Mouse (Mus musculus) myocyte (in vitro differentiated cells): ENCODE data around the gene Spsb2.

Experiments
- CEBPB ChIP-seq: IDR thresholded peaks from 2 replicates; pipeline ENCODE4 v1.6.1; 2011; ENCODE audit warnings: mild to moderate bottlenecking, moderate library complexity; ENCODE audit not compliant: poor library complexity, insufficient read depth, severe bottlenecking
- E2F4 ChIP-seq: IDR thresholded peaks from one replicate; pipeline ENCODE4 v1.6.1; 2011; ENCODE audit warnings: mild to moderate bottlenecking, control low read depth, moderate library complexity; ENCODE audit not compliant: insufficient read depth
- MAX ChIP-seq: IDR thresholded peaks from one replicate; pipeline ENCODE4 v1.6.1; 2011; ENCODE audit warnings: low read depth, mild to moderate bottlenecking, control low read depth
- MYOD1 ChIP-seq, 3 experiments: IDR thresholded peaks; one replicate each; pipeline ENCODE4 v1.6.1; 2011; ENCODE audit warnings: control low read depth in 2 of 3, low read depth in 2 of 3, mild to moderate bottlenecking in 2 of 3, moderate library complexity in 1 of 3; ENCODE audit not compliant: insufficient read length in 2 of 3, control insufficient read depth in 1 of 3
- MYOG ChIP-seq, 3 experiments: IDR thresholded peaks; one replicate each; pipeline ENCODE4 v1.6.1; 2011; ENCODE audit warnings: control low read depth in 2 of 3, low read depth in 2 of 3, mild to moderate bottlenecking in 2 of 3; ENCODE audit not compliant: insufficient read length in 2 of 3, control insufficient read depth in 1 of 3, insufficient read depth in 1 of 3
- POLR2A ChIP-seq: IDR thresholded peaks from one replicate; pipeline ENCODE4 v1.6.1; 2011; ENCODE audit warnings: low read depth, mild to moderate bottlenecking, control low read depth, moderate library complexity; ENCODE audit not compliant: insufficient read length
- POLR2AphosphoS2 ChIP-seq: IDR thresholded peaks from one replicate; pipeline ENCODE4 v1.6.1; 2011; ENCODE audit warnings: low read depth, control low read depth; ENCODE audit not compliant: insufficient read length
- REST ChIP-seq: IDR thresholded peaks from one replicate; pipeline ENCODE4 v1.6.1; 2011; ENCODE audit warnings: mild to moderate bottlenecking, control low read depth, moderate library complexity; ENCODE audit not compliant: insufficient read depth, insufficient read length
- SRF ChIP-seq: IDR thresholded peaks from one replicate; pipeline ENCODE4 v1.6.1; 2011; ENCODE audit warnings: low read depth; ENCODE audit not compliant: control insufficient read depth, insufficient read length

DNA sequence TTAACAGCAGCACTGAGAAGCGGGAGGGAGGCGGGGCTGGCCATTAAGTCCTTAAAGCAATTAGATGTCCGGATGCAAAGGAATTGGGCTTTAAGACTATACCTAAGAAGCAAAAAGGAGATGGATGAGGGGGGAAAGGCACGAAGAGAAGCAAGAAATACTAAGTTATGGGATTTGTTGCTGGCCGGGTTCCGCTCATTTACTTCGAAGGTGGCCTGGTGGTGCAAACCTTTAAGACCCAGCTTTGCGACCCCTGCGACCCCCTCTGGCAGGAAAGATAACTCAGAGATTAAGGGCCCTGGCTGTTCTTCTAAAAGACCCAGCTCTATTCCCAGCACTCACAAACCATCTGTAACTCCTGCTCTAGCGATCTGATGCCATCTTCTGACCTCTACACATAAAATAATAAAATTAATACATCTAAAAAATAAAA is 28.5 kb upstream of the Spsb2 start:
- TF ChIP-seq POLR2A (no peak), MAX (no peak), E2F4 (no peak), POLR2AphosphoS2 (no peak), SRF (no peak), MYOD1 (IDR thresholded peaks at IDR 0.05; ENCODE audit: control insufficient read depth in 1 of 3, insufficient read length in 2 of 3, low read depth in 2 of 3) (no peak), CEBPB (no peak), MYOG (IDR thresholded peaks at IDR 0.05; ENCODE audit: control insufficient read depth in 1 of 3, insufficient read depth in 1 of 3, insufficient read length in 2 of 3, low read depth in 2 of 3) (no peak), REST (no peak)
